Mouse (Mus musculus) stomach, embryonic 16.5 days (tissue): Measurements from ENCODE around the gene Col15a1. TPM values are rescaled to one million over a fixed set of nuclear protein-coding genes. Genes with fewer than 3 reads are reported as not detected.

ENCODE experiments used
- ATAC-seq: fragments of 200-750 bp; cut with Nextera tagmentation; 2 replicates; pipeline ENCODE4 v1.8.0; 2017; ENCODE audit warnings: moderate number of reproducible peaks, moderate TSS enrichment; ENCODE audit not compliant: insufficient read depth, low FRiP score
- H3K27ac ChIP-seq: fragments of 300-500 bp; sonication (generic); 2 replicates; pipeline ENCODE4 v1.5.1; 2014; ENCODE audit warnings: low read length
- H3K27me3 ChIP-seq: fragments of 300-500 bp; sonication (generic); 2 replicates; pipeline ENCODE4 v1.6.1; 2014; ENCODE audit warnings: low read length, control low read depth, mixed read lengths; ENCODE audit not compliant: control insufficient read depth, insufficient read depth
- H3K36me3 ChIP-seq: fragments of 300-500 bp; sonication (generic); 2 replicates; pipeline ENCODE4 v1.6.1; 2014; ENCODE audit warnings: low read length; ENCODE audit not compliant: control insufficient read depth, insufficient read depth
- H3K4me1 ChIP-seq: fragments of 300-500 bp; sonication (generic); 2 replicates; pipeline ENCODE4 v1.6.1; 2014; ENCODE audit warnings: low read length, control low read depth, mixed read lengths; ENCODE audit not compliant: control insufficient read depth, insufficient read depth
- H3K4me2 ChIP-seq: fragments of 300-500 bp; sonication (generic); 2 replicates; pipeline ENCODE4 v1.6.1; 2014; ENCODE audit warnings: low read depth, low read length, mixed read lengths
- H3K4me3 ChIP-seq: fragments of 300-500 bp; sonication (generic); replicated peaks from 2 replicates; pipeline ENCODE4 v1.5.1; 2014; ENCODE audit warnings: mild to moderate bottlenecking, low read length
- H3K9ac ChIP-seq: fragments of 300-500 bp; sonication (generic); 2 replicates; pipeline ENCODE4 v1.6.1; 2014; ENCODE audit warnings: low read length
- H3K9me3 ChIP-seq: fragments of 300-500 bp; sonication (generic); replicated peaks from 2 replicates; pipeline ENCODE4 v1.6.1; 2016; ENCODE audit warnings: low read length, control low read depth; ENCODE audit not compliant: control insufficient read depth
- WGBS: fragments of 180-500 bp; shearing (Covaris S2); extraction: QIAGEN DNeasy Blood & Tissue Kit; methylation state at CpG from one replicate; pipeline ENCODE4 v1.1.7; 2014; 5-methylcytosine and 5-hydroxymethylcytosine counted together
- polyA plus RNA-seq: library from polyadenylated mRNA; unstranded; fragments of >200 nt; fragmentation: Nextera tagmentation; extraction: Ambion mirVana; gene quantifications from 2 replicates; pipeline ENCODE4 v1.2.1, GENCODE M21; 2015

Gene Col15a1
- polyA plus RNA-seq, 1 experiment from 2014 or later, result 34.0 TPM

GRCm38 (mm10) chr4:47312676-47313075, 104.7 kb downstream of the Col15a1 start:
- no peaks in the 10 kb centered on the region for H3K36me3 ChIP-seq
- no peaks in the 10 kb centered on the region for H3K27me3 ChIP-seq
- no peaks in the 10 kb centered on the region for H3K9me3 ChIP-seq
- 69% methylated on average over 14 of the region's 14 CpGs for WGBS
- H3K27ac ChIP-seq, result no peak overlapping the region
- no peak overlapping the region for H3K4me3 ChIP-seq
- H3K4me2 ChIP-seq, result no peak overlapping the region
- H3K9ac ChIP-seq, result no peak overlapping the region
- ATAC-seq, result no peak
- H3K4me1 ChIP-seq, result 0 out of 2 replicates have a peak, but pooled peaks cover 6% of the 10 kb centered on the region

- H3K9ac ChIP-seq, result no peak overlapping the region
- H3K4me3 ChIP-seq, result no peak overlapping the region
- no peaks in the 10 kb centered on the region for H3K27me3 ChIP-seq
- no peak overlapping the region for H3K27ac ChIP-seq
- no peak for ATAC-seq
- H3K4me1 ChIP-seq, result 0 out of 2 replicates have a peak, but pooled peaks cover 6% of the 10 kb centered on the region
- H3K4me2 ChIP-seq, result no peak overlapping the region
- WGBS, result 85% methylated on average over 8 of the region's 8 CpGs
- H3K36me3 ChIP-seq, result no peaks in the 10 kb centered on the region
- no peaks in the 10 kb centered on the region for H3K9me3 ChIP-seq
Observed at GRCm38 (mm10) chr4:47313710-47314410, 105.9 kb downstream of the Col15a1 start.

- ATAC-seq, result no peak
- Histone ChIP-seq H3K4me1 (0 out of 2 replicates have a peak, but pooled peaks cover 6% of the 10 kb centered on the region), H3K9ac (no peak overlapping the region), H3K27me3 (no peaks in the 10 kb centered on the region), H3K4me3 (no peak overlapping the region), H3K36me3 (no peaks in the 10 kb centered on the region), H3K27ac (no peak overlapping the region), H3K9me3 (no peaks in the 10 kb centered on the region), H3K4me2 (no peak overlapping the region)
- WGBS, result 56% methylated on average over 2 of the region's 2 CpGs
Observed at GRCm38 (mm10) chr4:47315458-47315857, 107.5 kb downstream of the Col15a1 start.

- Histone ChIP-seq H3K4me2 (no peak overlapping the region), H3K4me1 (0 out of 2 replicates have a peak, but pooled peaks cover 6% of the 10 kb centered on the region), H3K27ac (no peak overlapping the region), H3K9me3 (no peaks in the 10 kb centered on the region), H3K36me3 (no peaks in the 10 kb centered on the region), H3K27me3 (no peaks in the 10 kb centered on the region), H3K9ac (no peak overlapping the region), H3K4me3 (no peak overlapping the region)
- ATAC-seq, result no peak
- WGBS, result 66% methylated on average over 6 of the region's 6 CpGs
Observed at GRCm38 (mm10) chr4:47316432-47316831, 108.5 kb downstream of the Col15a1 start.

GRCm38 (mm10) chr4:47319561-47320321, 111.8 kb downstream of the Col15a1 start:
- Histone ChIP-seq H3K9me3 (no peaks in the 10 kb centered on the region), H3K4me2 (no peak overlapping the region), H3K27ac (no peak overlapping the region), H3K4me3 (no peak overlapping the region), H3K36me3 (no peaks in the 10 kb centered on the region), H3K4me1 (0 out of 2 replicates have a peak, but pooled peaks cover 2% of the 10 kb centered on the region), H3K27me3 (no peaks in the 10 kb centered on the region), H3K9ac (no peak overlapping the region)
- ATAC-seq, result no peak
- WGBS, result 65% methylated on average over 10 of the region's 10 CpGs

GRCm38 (mm10) chr4:47322315-47322714, 114.4 kb downstream of the Col15a1 start:
- no peaks in the 10 kb centered on the region for H3K36me3 ChIP-seq
- WGBS, result 70% methylated on average over 3 of the region's 3 CpGs
- no peak for ATAC-seq

GRCm38 (mm10) chr4:47324206-47324605, 116.2 kb downstream of the Col15a1 start:
- Histone ChIP-seq H3K27me3 (no peaks in the 10 kb centered on the region), H3K36me3 (no peaks in the 10 kb centered on the region), H3K27ac (no peak overlapping the region), H3K9ac (no peak overlapping the region), H3K9me3 (no peaks in the 10 kb centered on the region), H3K4me2 (no peak overlapping the region), H3K4me3 (no peak overlapping the region), H3K4me1 (no peaks in the 10 kb centered on the region)
- ATAC-seq, result no peak
- 64% methylated on average over 1 of the region's 1 CpGs for WGBS

More at GRCm38 (mm10) chr4:47322315-47322714, 114.4 kb downstream of the Col15a1 start:
- Histone ChIP-seq H3K9ac (no peak overlapping the region), H3K27ac (no peak overlapping the region), H3K27me3 (no peaks in the 10 kb centered on the region), H3K9me3 (no peaks in the 10 kb centered on the region), H3K4me2 (no peak overlapping the region), H3K4me1 (no peaks in the 10 kb centered on the region), H3K4me3 (no peak overlapping the region)

GRCm38 (mm10) chr4:47327782-47328181, 119.8 kb downstream of the Col15a1 start:
- H3K36me3 ChIP-seq, result no peaks in the 10 kb centered on the region
- no peaks in the 10 kb centered on the region for H3K4me1 ChIP-seq
- no peak for ATAC-seq
- 72% methylated on average over 3 of the region's 3 CpGs for WGBS
- no peaks in the 10 kb centered on the region for H3K9me3 ChIP-seq
- no peak overlapping the region for H3K27ac ChIP-seq
- no peak overlapping the region for H3K4me3 ChIP-seq
- no peaks in the 10 kb centered on the region for H3K27me3 ChIP-seq
- no peak overlapping the region for H3K9ac ChIP-seq
- no peak overlapping the region for H3K4me2 ChIP-seq

GRCm38 (mm10) chr4:47329285-47329684, 121.3 kb downstream of the Col15a1 start:
- no peaks in the 10 kb centered on the region for H3K4me1 ChIP-seq
- no peaks in the 10 kb centered on the region for H3K27me3 ChIP-seq
- 0 out of 2 replicates have a peak overlapping the region, but pooled peaks have one; percentile 26 for H3K27ac ChIP-seq
- WGBS, result 6% methylated on average over 1 of the region's 1 CpGs
- no peak overlapping the region for H3K4me3 ChIP-seq
- H3K4me2 ChIP-seq, result no peak overlapping the region
- no peak for ATAC-seq
- H3K9ac ChIP-seq, result no peak overlapping the region
- H3K9me3 ChIP-seq, result no peaks in the 10 kb centered on the region
- no peaks in the 10 kb centered on the region for H3K36me3 ChIP-seq
